Mouse (Mus musculus): ENCODE results near the gene Prok1.

Prok1 gene

DNA sequence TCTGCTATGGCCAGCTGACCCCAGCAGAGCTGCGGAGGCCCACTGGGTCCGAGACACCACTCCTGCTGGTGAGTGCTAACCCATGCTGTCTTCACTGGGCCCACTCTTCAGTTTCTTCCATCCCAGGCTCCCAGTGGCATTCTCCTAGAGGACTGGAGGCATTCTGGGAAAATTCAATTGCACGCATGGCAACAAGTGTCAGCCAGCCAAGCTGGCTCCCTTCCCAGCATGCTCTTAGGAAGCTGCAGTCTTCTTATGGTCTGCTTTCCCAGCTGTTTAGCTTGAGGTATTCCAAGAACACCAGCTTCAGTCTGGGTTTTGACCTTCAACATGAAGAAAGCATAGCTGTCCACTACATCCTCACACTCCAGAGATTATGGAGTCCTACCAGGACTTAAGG is 56.3 kb downstream of the Prok1 start:
- DNase-seq: no peak
